Mouse (Mus musculus) kidney, adult 2 months (tissue): Measurements from ENCODE around the gene Klhl7. TPM values are rescaled to one million over a fixed set of nuclear protein-coding genes. Genes with fewer than 3 reads are reported as not detected.

ENCODE experiments used
- DNase-seq: peaks from one replicate; pipeline ENCODE4 v3.0.0; 2021
- H3K27ac ChIP-seq: fragments of 200-500 bp; 2 replicates; pipeline ENCODE4 v1.5.1; 2012; ENCODE audit warnings: low read depth, low read length, control low read depth, inconsistent platforms; ENCODE audit not compliant: insufficient read depth
- H3K27me3 ChIP-seq: fragments of 200-500 bp; replicated peaks from 2 replicates; pipeline ENCODE4 v1.6.1; 2012; ENCODE audit warnings: mild to moderate bottlenecking, moderate library complexity, low read length, inconsistent platforms; ENCODE audit not compliant: control insufficient read depth, insufficient read depth
- H3K36me3 ChIP-seq: fragments of 200-500 bp; 2 replicates; pipeline ENCODE4 v1.6.1; 2012; ENCODE audit warnings: mild to moderate bottlenecking, moderate library complexity, low read length, inconsistent platforms; ENCODE audit not compliant: control insufficient read depth, insufficient read depth
- H3K4me1 ChIP-seq: fragments of 200-500 bp; 2 replicates; pipeline ENCODE4 v1.6.1; 2011; ENCODE audit warnings: low read length; ENCODE audit not compliant: control insufficient read depth, insufficient read depth
- H3K4me3 ChIP-seq: fragments of 200-500 bp; 2 replicates; pipeline ENCODE4 v1.5.1; 2011; ENCODE audit warnings: mild to moderate bottlenecking, low read depth, low read length, control low read depth; ENCODE audit not compliant: insufficient read depth
- CTCF ChIP-seq: fragments of 200-500 bp; conservative IDR thresholded peaks from 2 replicates; pipeline ENCODE4 v1.5.1; 2011; ENCODE audit warnings: low read depth, mild to moderate bottlenecking, control low read depth, low read length, moderate library complexity, mixed read lengths; ENCODE audit not compliant: insufficient read depth, insufficient read length
- POLR2A ChIP-seq: fragments of 200-500 bp; IDR thresholded peaks from one replicate; pipeline ENCODE4 v1.6.1; 2011; ENCODE audit warnings: low read depth, low read length, control low read depth
- WGBS: fragments of 180-500 bp; shearing (Covaris S2); methylation state at CpG from one replicate; pipeline ENCODE4 v1.1.7; 2018; 5-methylcytosine and 5-hydroxymethylcytosine counted together
- polyA plus RNA-seq: library from polyadenylated mRNA; depleted of rRNA; stranded (reverse); fragments of >200 nt; gene quantifications from 2 replicates; pipeline ENCODE4 v1.2.3, GENCODE M21; 2012

Klhl7 gene
- polyA plus RNA-seq, 1 experiment: 7.7 TPM

GRCm38 (mm10) chr5:24060949-24061348 lies 39.5 kb upstream of the Klhl7 start:
- Histone ChIP-seq H3K27me3 (no peaks in the 10 kb centered on the region), H3K4me3 (no peak overlapping the region), H3K27ac (no peak overlapping the region), H3K4me1 (no peaks in the 10 kb centered on the region), H3K36me3 (no peaks in the 10 kb centered on the region)
- DNase-seq: no peak
- TF ChIP-seq CTCF: no peak
- no peak for TF ChIP-seq POLR2A
- 62% methylated on average over 3 of the region's 3 CpGs for WGBS

DNA sequence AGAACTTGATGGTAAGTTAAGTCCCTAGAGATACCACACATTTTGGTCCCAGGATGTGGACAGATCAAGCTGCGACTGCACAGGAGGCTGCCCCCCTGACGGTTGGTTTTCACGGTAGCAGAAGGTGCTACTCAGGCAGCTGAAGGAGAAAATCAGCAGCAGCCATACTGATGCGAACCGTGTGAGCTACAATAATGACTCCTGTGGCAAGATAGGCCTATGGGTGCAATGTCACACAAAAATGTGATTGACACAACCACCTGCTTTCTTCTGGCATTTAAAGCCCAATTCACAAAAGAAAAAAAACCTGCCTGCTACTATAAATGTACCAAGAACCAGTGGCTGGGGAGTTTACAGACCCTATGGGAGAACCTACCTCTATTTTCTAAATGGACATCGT lies 37.4 kb upstream of the Klhl7 start:
- Histone ChIP-seq H3K4me1 (no peaks in the 10 kb centered on the region), H3K4me3 (no peak overlapping the region), H3K36me3 (no peaks in the 10 kb centered on the region), H3K27me3 (no peaks in the 10 kb centered on the region), H3K27ac (no peak overlapping the region)
- WGBS: 90% methylated on average over 6 of the region's 6 CpGs
- DNase-seq: no peak
- TF ChIP-seq CTCF (no peak), POLR2A (no peak)

GRCm38 (mm10) chr5:24063545-24063944 lies 36.9 kb upstream of the Klhl7 start:
- WGBS: 73% methylated on average over 4 of the region's 4 CpGs
- no peak overlapping the region for H3K4me3 ChIP-seq
- H3K4me1 ChIP-seq: no peaks in the 10 kb centered on the region
- H3K36me3 ChIP-seq: no peaks in the 10 kb centered on the region
- DNase-seq: no peak
- TF ChIP-seq POLR2A (no peak), CTCF (no peak)
- H3K27me3 ChIP-seq: no peaks in the 10 kb centered on the region
- H3K27ac ChIP-seq: no peak overlapping the region

DNA sequence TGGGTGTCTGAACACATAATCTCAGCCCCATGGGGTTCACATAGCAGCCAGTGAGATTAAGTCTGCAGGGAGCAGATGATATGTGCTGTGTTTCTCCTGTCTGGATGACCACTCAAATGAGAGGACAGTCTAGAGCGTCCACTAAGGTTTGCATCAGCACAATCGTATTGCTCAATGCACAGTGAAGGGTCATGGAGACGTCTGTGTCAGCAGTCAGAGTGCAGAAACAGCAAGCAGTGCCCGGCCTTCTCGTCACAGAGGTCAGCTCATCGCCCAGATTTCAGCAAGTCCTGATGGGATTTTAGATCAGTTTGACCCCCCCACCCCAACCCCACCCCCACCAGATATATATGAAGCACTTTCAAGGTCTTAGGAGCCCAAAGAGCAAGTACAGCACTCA lies 31.4 kb upstream of the Klhl7 start:
- no peak overlapping the region for H3K27ac ChIP-seq
- DNase-seq: no peak
- 69% methylated on average over 6 of the region's 6 CpGs for WGBS
- H3K4me1 ChIP-seq: no peaks in the 10 kb centered on the region
- H3K36me3 ChIP-seq: no peaks in the 10 kb centered on the region
- H3K27me3 ChIP-seq: no peaks in the 10 kb centered on the region
- no peak for TF ChIP-seq CTCF
- no peak for TF ChIP-seq POLR2A
- H3K4me3 ChIP-seq: no peak overlapping the region

DNA sequence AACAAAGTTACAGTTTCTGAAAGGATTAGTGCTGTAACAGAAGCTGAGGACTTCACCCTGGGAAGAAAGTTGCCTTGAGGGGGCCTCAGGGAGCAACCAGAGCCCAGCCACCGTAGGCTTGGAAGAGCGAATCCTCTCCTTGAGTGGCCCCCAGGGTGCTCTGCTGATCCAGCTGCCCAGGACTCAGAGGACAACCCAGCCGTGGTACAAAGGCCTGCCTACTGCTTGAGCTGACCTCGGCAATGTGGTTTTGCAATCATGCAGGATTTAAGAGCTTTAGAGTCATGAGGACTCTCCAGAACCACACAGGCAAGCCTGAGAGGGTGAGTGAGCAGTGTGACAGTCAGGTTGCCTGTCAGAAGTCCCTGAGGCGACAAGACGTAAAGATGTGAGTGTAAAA lies 28.4 kb upstream of the Klhl7 start:
- Histone ChIP-seq H3K4me1 (no peaks in the 10 kb centered on the region), H3K27me3 (no peaks in the 10 kb centered on the region), H3K36me3 (no peaks in the 10 kb centered on the region), H3K27ac (no peak overlapping the region), H3K4me3 (no peak overlapping the region)
- 62% methylated on average over 6 of the region's 6 CpGs for WGBS
- TF ChIP-seq POLR2A (no peak), CTCF (no peak)
- no peak for DNase-seq

DNA sequence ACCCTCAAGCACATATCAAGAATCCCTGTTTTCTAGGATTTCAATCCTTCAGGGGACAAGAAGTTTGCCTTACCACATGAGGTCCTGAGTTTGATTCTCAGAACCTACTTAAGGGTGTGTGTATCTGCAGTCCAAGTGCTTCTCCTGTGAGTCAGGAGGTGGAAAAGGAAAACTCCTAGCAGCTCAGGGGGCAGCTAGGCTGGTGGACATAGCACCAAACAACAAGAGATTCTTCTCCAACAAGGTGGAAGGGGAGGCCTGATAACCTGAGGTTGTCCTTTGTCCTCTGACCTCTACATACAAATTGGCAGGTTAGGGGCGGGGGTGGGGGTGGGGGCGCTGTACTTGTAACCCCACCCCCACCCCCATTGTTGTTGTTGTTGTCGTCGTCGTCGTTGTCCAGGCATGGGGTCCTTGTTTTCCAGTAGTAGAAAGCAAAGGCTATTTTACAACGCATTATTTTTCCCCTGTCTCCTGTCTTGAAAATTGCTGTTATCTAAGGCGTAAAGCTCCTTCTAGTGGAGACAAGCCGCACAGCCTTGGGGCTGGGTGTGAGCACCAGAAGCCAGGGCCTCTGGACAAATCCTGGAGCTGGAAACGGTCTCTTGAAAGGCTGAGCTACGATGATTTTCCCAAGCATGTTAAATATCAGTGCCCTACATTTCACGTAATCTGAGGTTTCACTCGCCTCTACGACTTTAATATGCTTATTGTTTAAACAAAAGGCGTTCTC lies 23.3 kb upstream of the Klhl7 start:
- H3K4me1 ChIP-seq: no peaks in the 10 kb centered on the region
- no peak for TF ChIP-seq POLR2A
- TF ChIP-seq CTCF: peak; percentile 67
- DNase-seq: peak; percentile 82
- H3K36me3 ChIP-seq: no peaks in the 10 kb centered on the region
- H3K4me3 ChIP-seq: peak overlapping the region; percentile 0; the same call in 1 of the 2 replicates
- no peaks in the 10 kb centered on the region for H3K27me3 ChIP-seq
- under 1% methylated on average over 15 of the region's 15 CpGs for WGBS
- no peak overlapping the region for H3K27ac ChIP-seq

- 16% methylated on average over 7 of the region's 7 CpGs for WGBS
- Histone ChIP-seq H3K27me3 (no peaks in the 10 kb centered on the region), H3K4me3 (peak overlapping the region; percentile 0; the same call in 1 of the 2 replicates), H3K4me1 (no peaks in the 10 kb centered on the region), H3K27ac (no peak overlapping the region), H3K36me3 (no peaks in the 10 kb centered on the region)
- TF ChIP-seq CTCF: no peak
- TF ChIP-seq POLR2A: no peak
- no peak for DNase-seq
Measured at GRCm38 (mm10) chr5:24077739-24078306, 22.6 kb upstream of the Klhl7 start.
